Mouse (Mus musculus): ENCODE data around the gene Dph6. TPM values are rescaled to one million over a fixed set of nuclear protein-coding genes. Genes with fewer than 3 reads are reported as not detected.
"Not testable (repeated sequence)": the region's sequence is repeated elsewhere in the genome, so short reads cannot be mapped to it uniquely, and the experiment has no call there.

Dph6 gene
- polyA plus RNA-seq, 1 experiment from 2014 or later = 28.2 TPM

GRCm38 (mm10) chr2:114621781-114622549 lies 32.8 kb downstream of the Dph6 start:
- H3K27ac ChIP-seq = no peak overlapping the region
- no peak overlapping the region for H3K4me3 ChIP-seq
- no peak overlapping the region for H3K9ac ChIP-seq
- no peak overlapping the region for H3K4me2 ChIP-seq (replicated peaks)
- H3K36me3 ChIP-seq = no peaks in the 10 kb centered on the region
- ATAC-seq (ENCODE audit: low FRiP score, low read depth) = no peak
- WGBS = 55% methylated on average over 5 of the region's 5 CpGs
- H3K9me3 ChIP-seq = no peaks in the 10 kb centered on the region
- 0 out of 2 replicates have a peak, but pooled peaks cover 2% of the 10 kb centered on the region for H3K4me1 ChIP-seq
- H3K27me3 ChIP-seq = 0 out of 2 replicates have a peak, but pooled peaks cover 2% of the 10 kb centered on the region

GRCm38 (mm10) chr2:114611576-114611975 lies 43.2 kb downstream of the Dph6 start:
- Histone ChIP-seq H3K9me3 (no peaks in the 10 kb centered on the region), H3K4me2 (replicated peaks) (no peak overlapping the region), H3K27me3 (no peaks in the 10 kb centered on the region), H3K4me1 (no peaks in the 10 kb centered on the region), H3K36me3 (no peaks in the 10 kb centered on the region), H3K27ac (no peak overlapping the region), H3K4me3 (no peak overlapping the region), H3K9ac (no peak overlapping the region)
- 67% methylated on average over 2 of the region's 2 CpGs for WGBS
- no peak for ATAC-seq (ENCODE audit: low FRiP score, low read depth)

- 33% methylated on average over 2 of the region's 2 CpGs for WGBS
- ATAC-seq (ENCODE audit: low FRiP score, low read depth) = no peak
Measured at GRCm38 (mm10) chr2:114610110-114610509, 44.7 kb downstream of the Dph6 start.

GRCm38 (mm10) chr2:114605202-114605601 lies 49.6 kb downstream of the Dph6 start:
- H3K27ac ChIP-seq; H3K4me3 ChIP-seq; ATAC-seq (ENCODE audit: low FRiP score, low read depth); H3K4me2 ChIP-seq (replicated peaks); H3K27me3 ChIP-seq; H3K9me3 ChIP-seq; H3K9ac ChIP-seq; H3K36me3 ChIP-seq; H3K4me1 ChIP-seq: not testable (repeated sequence)

More at GRCm38 (mm10) chr2:114610110-114610509, 44.7 kb downstream of the Dph6 start:
- no peaks in the 10 kb centered on the region for H3K36me3 ChIP-seq
- no peaks in the 10 kb centered on the region for H3K9me3 ChIP-seq
- H3K9ac ChIP-seq = no peak overlapping the region
- H3K4me3 ChIP-seq = no peak overlapping the region
- no peaks in the 10 kb centered on the region for H3K27me3 ChIP-seq
- no peak overlapping the region for H3K4me2 ChIP-seq (replicated peaks)
- H3K4me1 ChIP-seq = no peaks in the 10 kb centered on the region
- no peak overlapping the region for H3K27ac ChIP-seq

- Histone ChIP-seq H3K4me2 (replicated peaks) (no peak overlapping the region), H3K9ac (no peak overlapping the region)
Measured at GRCm38 (mm10) chr2:114601174-114601573, 53.6 kb downstream of the Dph6 start.

GRCm38 (mm10) chr2:114599793-114600192 lies 55.0 kb downstream of the Dph6 start:
- H3K27ac ChIP-seq = no peak overlapping the region
- H3K9me3 ChIP-seq = no peaks in the 10 kb centered on the region
- no peak overlapping the region for H3K4me2 ChIP-seq (replicated peaks)
- H3K4me3 ChIP-seq = no peak overlapping the region
- 23% methylated on average over 2 of the region's 2 CpGs for WGBS
- no peak overlapping the region for H3K9ac ChIP-seq
- H3K4me1 ChIP-seq = no peaks in the 10 kb centered on the region
- H3K27me3 ChIP-seq = no peaks in the 10 kb centered on the region
- ATAC-seq (ENCODE audit: low FRiP score, low read depth) = no peak
- H3K36me3 ChIP-seq = no peaks in the 10 kb centered on the region

More at GRCm38 (mm10) chr2:114601174-114601573, 53.6 kb downstream of the Dph6 start:
- H3K27ac ChIP-seq = no peak overlapping the region
- ATAC-seq (ENCODE audit: low FRiP score, low read depth) = no peak
- no peaks in the 10 kb centered on the region for H3K36me3 ChIP-seq
- no peak overlapping the region for H3K4me3 ChIP-seq
- H3K9me3 ChIP-seq = no peaks in the 10 kb centered on the region
- no peaks in the 10 kb centered on the region for H3K4me1 ChIP-seq
- no peaks in the 10 kb centered on the region for H3K27me3 ChIP-seq
- 87% methylated on average over 3 of the region's 3 CpGs for WGBS

- ATAC-seq (ENCODE audit: low FRiP score, low read depth) = no peak
- Histone ChIP-seq H3K36me3 (no peaks in the 10 kb centered on the region), H3K4me3 (no peak overlapping the region), H3K4me1 (no peaks in the 10 kb centered on the region), H3K4me2 (replicated peaks) (no peak overlapping the region), H3K27me3 (no peaks in the 10 kb centered on the region), H3K27ac (no peak overlapping the region), H3K9me3 (no peaks in the 10 kb centered on the region), H3K9ac (no peak overlapping the region)
- 87% methylated on average over 5 of the region's 5 CpGs for WGBS
Measured at GRCm38 (mm10) chr2:114593393-114593792, 61.4 kb downstream of the Dph6 start.

GRCm38 (mm10) chr2:114580714-114581113 lies 74.0 kb downstream of the Dph6 start:
- ATAC-seq (ENCODE audit: low FRiP score, low read depth) = no peak
- Histone ChIP-seq H3K36me3 (no peaks in the 10 kb centered on the region), H3K9me3 (no peaks in the 10 kb centered on the region), H3K4me3 (no peak overlapping the region), H3K4me1 (no peaks in the 10 kb centered on the region), H3K9ac (no peak overlapping the region), H3K27me3 (no peaks in the 10 kb centered on the region), H3K27ac (no peak overlapping the region), H3K4me2 (replicated peaks) (no peak overlapping the region)
- WGBS = 82% methylated on average over 2 of the region's 2 CpGs

GRCm38 (mm10) chr2:114543000-114543622 lies 111.7 kb downstream of the Dph6 start:
- no peak overlapping the region for H3K9ac ChIP-seq
- WGBS = 45% methylated on average over 2 of the region's 2 CpGs
- H3K4me2 ChIP-seq (replicated peaks) = no peak overlapping the region
- no peak for ATAC-seq (ENCODE audit: low FRiP score, low read depth)
- H3K27ac ChIP-seq = no peak overlapping the region
- H3K4me3 ChIP-seq = no peak overlapping the region
- H3K9me3 ChIP-seq = no peaks in the 10 kb centered on the region
- no peaks in the 10 kb centered on the region for H3K27me3 ChIP-seq
- 0 out of 2 replicates have a peak, but pooled peaks cover 3% of the 10 kb centered on the region for H3K4me1 ChIP-seq
- H3K36me3 ChIP-seq = no peaks in the 10 kb centered on the region

GRCm38 (mm10) chr2:114542325-114542724 lies 112.4 kb downstream of the Dph6 start:
- ATAC-seq (ENCODE audit: low FRiP score, low read depth) = no peak
- Histone ChIP-seq H3K4me3 (no peak overlapping the region), H3K27ac (no peak overlapping the region), H3K27me3 (no peaks in the 10 kb centered on the region), H3K4me1 (0 out of 2 replicates have a peak, but pooled peaks cover 3% of the 10 kb centered on the region), H3K9ac (no peak overlapping the region), H3K36me3 (no peaks in the 10 kb centered on the region), H3K9me3 (no peaks in the 10 kb centered on the region), H3K4me2 (replicated peaks) (no peak overlapping the region)
- 54% methylated on average over 2 of the region's 2 CpGs for WGBS

- no peak overlapping the region for H3K27ac ChIP-seq
- WGBS = 88% methylated on average over 6 of the region's 6 CpGs
- no peaks in the 10 kb centered on the region for H3K27me3 ChIP-seq
- no peak overlapping the region for H3K4me2 ChIP-seq (replicated peaks)
- ATAC-seq (ENCODE audit: low FRiP score, low read depth) = no peak
- no peak overlapping the region for H3K9ac ChIP-seq
- H3K9me3 ChIP-seq = no peaks in the 10 kb centered on the region
- H3K4me3 ChIP-seq = no peak overlapping the region
- no peaks in the 10 kb centered on the region for H3K36me3 ChIP-seq
- 0 out of 2 replicates have a peak, but pooled peaks cover 3% of the 10 kb centered on the region for H3K4me1 ChIP-seq
Measured at GRCm38 (mm10) chr2:114540416-114540815, 114.3 kb downstream of the Dph6 start.

- no peaks in the 10 kb centered on the region for H3K36me3 ChIP-seq
- H3K9ac ChIP-seq = no peak overlapping the region
- no peaks in the 10 kb centered on the region for H3K4me1 ChIP-seq
- 46% methylated on average over 1 of the region's 1 CpGs for WGBS
- H3K9me3 ChIP-seq = no peaks in the 10 kb centered on the region
- H3K4me3 ChIP-seq = no peak overlapping the region
- no peak overlapping the region for H3K27ac ChIP-seq
- no peaks in the 10 kb centered on the region for H3K27me3 ChIP-seq
- no peak overlapping the region for H3K4me2 ChIP-seq (replicated peaks)
- ATAC-seq (ENCODE audit: low FRiP score, low read depth) = no peak
Measured at GRCm38 (mm10) chr2:114536032-114536431, 118.7 kb downstream of the Dph6 start.
